In genomic region chr7:110876965-110877364, GRCm38 (mm10) we compare ENCODE assay signal across 18 mouse cellular contexts. TPM values are rescaled to one million over a fixed set of nuclear protein-coding genes. Genes with fewer than 3 reads are reported as not detected.
A peak's percentile ranks its signal among the peaks of the same experiment; 100 is the strongest.
DNase-seq lines count a peak whose midpoint lies in the region; ATAC-seq and TF ChIP-seq lines count a peak whose summit lies in the region.
"Had no signal": no experiment of that assay in that cellular context is flagged by ENCODE, and none has a peak within 500 bp of the region (broad histone marks: within the 10 kb centered on the region; RNA-seq: fewer than 3 reads in every experiment).

No protein-coding gene starts in this region.

- no peak overlapping the region for H3K4me2 ChIP-seq in liver, postnatal 0 days (ENCODE audit: low read depth, low read length)
- H3K4me2 ChIP-seq: embryonic facial prominence, embryonic 13.5 days; midbrain, embryonic 12.5 days had no signal

- no peak overlapping the region for H3K9ac ChIP-seq in liver, postnatal 0 days (replicated peaks)
- H3K9ac ChIP-seq: embryonic facial prominence, embryonic 13.5 days; forebrain, postnatal 0 days; midbrain, embryonic 12.5 days had no signal

- peak; percentile 33; the same call in 1 of the 2 replicates for ATAC-seq in liver, postnatal 0 days
- ATAC-seq: activated CD4-positive, CD25-positive, alpha-beta regulatory T cell, adult 4 months; forebrain, postnatal 0 days; intestine, postnatal 0 days had no signal

- no peaks in the 10 kb centered on the region for H3K27me3 ChIP-seq in liver, postnatal 0 days (ENCODE audit: insufficient read depth, low read length)
- H3K27me3 ChIP-seq: embryonic facial prominence, embryonic 13.5 days; midbrain, embryonic 12.5 days had no signal

- no peak overlapping the region for H3K4me3 ChIP-seq in lung, adult 2 months (replicated peaks; ENCODE audit: extremely low read depth, low read depth, low read length)
- H3K4me3 ChIP-seq in liver, postnatal 0 days (ENCODE audit: low read depth, low read length): no peak overlapping the region
- H3K4me3 ChIP-seq: embryonic facial prominence, embryonic 13.5 days; heart, adult 2 months; midbrain, embryonic 12.5 days had no signal

- no peak for TF ChIP-seq CTCF in lung, adult 2 months (IDR thresholded peaks at IDR 0.05; ENCODE audit: insufficient read depth, low read length)
- no peak for TF ChIP-seq CTCF in liver, postnatal 0 days (IDR thresholded peaks at IDR 0.05; ENCODE audit: low read depth)

- H3K36me3 ChIP-seq in liver, postnatal 0 days (replicated peaks; ENCODE audit: insufficient read depth, low read length): no peaks in the 10 kb centered on the region
- H3K36me3 ChIP-seq: embryonic facial prominence, embryonic 13.5 days; midbrain, embryonic 12.5 days had no signal

- no peak for TF ChIP-seq POLR2A in lung, adult 2 months (IDR thresholded peaks at IDR 0.05; ENCODE audit: borderline replicate concordance, extremely low read depth, low read depth, low read length)

- peak; percentile 23 to 61 for DNase-seq in adrenal gland, adult (ENCODE audit: inconsistent age in 2 of 2, low spot score in 1 of 2)
- no peak for DNase-seq in adrenal gland, adult 8-10 months
- peak; percentile 48 to 73 for DNase-seq in lung, adult 18-20 months
- no peak for DNase-seq in lung, adult 2 months
- DNase-seq in liver, postnatal 0 days: peak; percentile 25
- no peak for DNase-seq in cerebellum, postnatal 10 days
- DNase-seq in layer of hippocampus, adult 8-10 months (ENCODE audit: low spot score in 2 of 2): no peak
- no peak for DNase-seq in spleen, postnatal 14 days (ENCODE audit: low spot score in 2 of 2)
- DNase-seq: cerebellum, adult 11 months; forebrain, postnatal 0 days; thymus, adult 2 months had no signal

- TF ChIP-seq EP300 in liver, postnatal 0 days (IDR thresholded peaks at IDR 0.05; ENCODE audit: low read depth): peak; percentile 80

- H3K4me1 ChIP-seq in lung, adult 2 months (ENCODE audit: control insufficient read depth, insufficient read depth, low read length): peaks cover 3% of the 10 kb centered on the region
- H3K4me1 ChIP-seq in liver, postnatal 0 days (ENCODE audit: insufficient read depth): peaks cover 36% of the 10 kb centered on the region
- H3K4me1 ChIP-seq: embryonic facial prominence, embryonic 13.5 days; midbrain, embryonic 12.5 days had no signal

- no peaks in the 10 kb centered on the region for H3K9me3 ChIP-seq in liver, postnatal 0 days (ENCODE audit: low read length)
- H3K9me3 ChIP-seq: embryonic facial prominence, embryonic 13.5 days; midbrain, embryonic 12.5 days had no signal

- peak overlapping the region; percentile 44; the same call in 1 of the 2 replicates for H3K27ac ChIP-seq in liver, postnatal 0 days (ENCODE audit: low read depth)
- H3K27ac ChIP-seq: embryonic facial prominence, embryonic 13.5 days; heart, adult 2 months; midbrain, embryonic 12.5 days had no signal

- 38% methylated on average over 4 of the region's 4 CpGs for WGBS in lung, adult 2 months
- 41% methylated on average over 4 of the region's 4 CpGs for WGBS in liver, postnatal 0 days (ENCODE audit: insufficient replicate concordance)

RNA-seq across cellular contexts. Expression of gene Lyve1, which starts 13.9 kb away (rescaled TPM):
- total RNA-seq in adrenal gland, adult 8-10 months (2022): 10 to 100 TPM in 1 of 4 experiments, 1 to 10 TPM in 3; 1.9 to 12.4 (median 7.3) TPM
- 82.0 and 157 TPM in 2 replicates for polyA plus RNA-seq in lung, adult 2 months (2012; rRNA removed)
- polyA plus RNA-seq in liver, postnatal 0 days (2015; fragmentation: Nextera tagmentation; extraction: Ambion mirVana): 37.4 and 45.7 TPM in 2 replicates
- 1 to 10 TPM in 3 of 4 experiments, under 1 TPM in 1; 0.99 to 2.2 (median 1.6) TPM for total RNA-seq in layer of hippocampus, adult 8-10 months (2022)
- total RNA-seq: ES-E14; neutrophil, adult 5-6 weeks had no signal
- polyA plus RNA-seq: activated CD4-positive, CD25-positive, alpha-beta regulatory T cell, adult 4 months had no signal

RNA-seq across cellular contexts. Expression of gene Rnf141, which starts 32.7 kb away (rescaled TPM):
- total RNA-seq in adrenal gland, adult 8-10 months (2022): 10 to 100 TPM; 62.0 to 88.2 (median 80.4) TPM
- 36.3 and 53.1 TPM in 2 replicates for polyA plus RNA-seq in lung, adult 2 months (2012; rRNA removed)
- polyA plus RNA-seq in liver, postnatal 0 days (2015; fragmentation: Nextera tagmentation; extraction: Ambion mirVana): 21.9 and 22.9 TPM in 2 replicates
- 10 to 100 TPM; 72.8 to 92.5 (median 82.8) TPM for total RNA-seq in layer of hippocampus, adult 8-10 months (2022)

Comparison
In these comparisons a context has a peak if more than half of its experiments do, and no peak if none do; other contexts are left out.
1. DNase-seq: peak in adrenal gland, adult (2 of 2), lung, adult 18-20 months (2 of 2) and liver, postnatal 0 days (single experiment); none in adrenal gland, adult 8-10 months (single experiment), lung, adult 2 months (single experiment), cerebellum, postnatal 10 days (0 of 2), layer of hippocampus, adult 8-10 months (0 of 2) and spleen, postnatal 14 days (0 of 2).